Mouse (Mus musculus): Measurements from ENCODE around the gene March1.

DNA sequence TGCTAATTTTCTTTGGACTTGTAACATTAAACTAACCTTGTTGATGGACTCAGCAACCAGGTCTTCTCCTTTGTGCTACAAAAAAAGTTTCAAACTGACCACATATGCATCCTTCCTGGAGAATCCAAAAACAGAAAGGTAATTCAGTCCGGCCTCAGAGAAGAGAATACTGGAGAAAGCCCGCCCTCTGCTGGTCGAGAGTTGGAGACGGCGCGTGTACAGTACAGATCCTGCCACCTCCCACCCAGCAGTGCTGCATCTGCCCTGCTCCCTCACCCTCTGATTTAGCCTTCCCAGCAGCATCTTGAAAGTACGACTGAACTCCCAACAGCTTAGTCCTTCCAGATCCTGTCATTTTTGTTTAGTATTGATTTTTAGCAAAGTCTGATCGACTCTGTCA lies 878.0 kb downstream of the March1 start:
- peak; percentile 92 for TF ChIP-seq CTCF (IDR thresholded peaks at IDR 0.05; ENCODE audit: borderline replicate concordance, extremely low read depth, insufficient read depth, insufficient read length)
- TF ChIP-seq POLR2A (IDR thresholded peaks at IDR 0.05; ENCODE audit: borderline replicate concordance, extremely low read depth, insufficient read depth, insufficient read length, poor library complexity, severe bottlenecking): no peak
